Mouse (Mus musculus) left cerebral cortex, postnatal 4 days (tissue): Measurements from ENCODE around the gene Daam1. TPM values are rescaled to one million over a fixed set of nuclear protein-coding genes. Genes with fewer than 3 reads are reported as not detected.
"Not testable (repeated sequence)": the region's sequence is repeated elsewhere in the genome, so short reads cannot be mapped to it uniquely, and the experiment has no call there.

ENCODE experiments used
- DNase-seq: peaks from one replicate; pipeline ENCODE4 v3.0.0-alpha.2; 2022
- intact Hi-C: fragments of 180-260 bp; cut with DNase I; formaldehyde crosslinking; loops from one replicate; pipeline ENCODE4 v1.15.1; 2025
- total RNA-seq, 2 experiments: library from RNA; stranded (reverse); gene quantifications; 2 replicates each; pipeline ENCODE4 v1.2.3; 2021

Daam1 gene
- total RNA-seq, 2 experiments from 2014 or later: 152 to 157 TPM

- peak; percentile 72 for DNase-seq
- intact Hi-C loops: loop anchor here (5.0 kb wide), 1 partner anchor 145 kb away; no protein-coding TSS in a partner anchor
These were observed 1.3 kb downstream of the Daam1 start for GRCm38 (mm10) chr12:71832225-71832624.

- no peak for DNase-seq
- intact Hi-C loops: loop anchor here (5.0 kb wide), 1 partner anchor 143 kb away; no protein-coding TSS in a partner anchor
These were observed 3.2 kb downstream of the Daam1 start for GRCm38 (mm10) chr12:71834041-71834440.

DNA sequence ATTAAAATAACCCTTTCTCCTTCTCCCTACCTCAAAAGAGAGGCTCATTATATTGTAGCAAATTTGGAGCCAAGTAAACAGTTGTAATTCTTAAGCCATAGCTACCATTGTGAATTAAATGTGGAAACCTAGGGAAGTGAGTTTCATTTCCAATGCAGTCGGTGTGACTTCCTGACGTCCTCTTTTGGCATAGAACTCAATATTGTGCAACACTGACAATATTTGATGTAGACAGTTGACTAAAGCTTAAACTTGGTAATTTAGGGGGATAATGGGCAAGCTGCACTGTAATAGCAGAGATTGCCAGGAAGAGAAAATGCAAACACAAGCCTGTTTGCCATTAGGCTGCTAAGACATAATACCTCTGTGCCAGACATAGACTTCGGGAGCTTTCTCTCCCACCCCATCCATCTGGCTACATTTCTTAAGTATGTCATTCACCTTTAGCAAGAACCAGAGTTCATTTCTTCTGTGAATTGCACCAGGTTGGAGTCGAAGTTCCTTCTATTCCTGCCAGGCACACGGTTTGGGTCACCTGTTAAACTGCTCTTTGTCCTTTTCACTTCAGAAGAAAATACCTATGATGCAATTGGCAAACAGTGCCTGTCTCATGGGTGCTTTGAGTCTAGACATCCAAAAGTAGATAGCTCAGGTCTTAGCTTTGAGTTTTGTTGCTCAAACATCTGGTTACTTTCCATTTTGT is 5.2 kb downstream of the Daam1 start:
- DNase-seq: no peak
- intact Hi-C loops: no loop called here

- no peak for DNase-seq
- intact Hi-C loops: no loop called here
These were observed 5.9 kb downstream of the Daam1 start for GRCm38 (mm10) chr12:71836776-71837175.

DNA sequence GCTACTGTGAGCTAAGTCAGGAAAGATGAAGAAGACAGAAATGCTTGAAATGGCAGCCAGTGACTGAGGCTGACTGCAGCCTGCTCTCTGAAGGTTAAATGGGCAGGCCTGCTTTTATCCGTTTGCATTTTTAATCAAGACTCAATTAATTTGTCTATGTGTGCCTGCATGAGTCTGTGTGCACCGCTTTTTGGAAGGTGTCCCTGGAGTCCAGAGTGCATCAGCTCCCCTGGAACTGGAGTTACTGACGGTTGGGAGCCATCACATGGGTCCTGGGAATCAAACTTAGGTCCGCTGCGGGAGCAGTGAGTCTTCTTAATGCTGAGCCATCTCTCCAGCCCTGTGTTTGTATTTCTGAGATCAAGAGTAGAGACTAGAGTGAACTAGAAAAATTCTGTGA is 6.7 kb downstream of the Daam1 start:
- no peak for DNase-seq
- intact Hi-C loops: no loop called here

- intact Hi-C loops: no loop called here
- no peak for DNase-seq
These were observed 7.4 kb downstream of the Daam1 start for GRCm38 (mm10) chr12:71838230-71838629.

- no peak for DNase-seq
- intact Hi-C loops: no loop called here
These were observed 8.8 kb downstream of the Daam1 start for GRCm38 (mm10) chr12:71839653-71840052.

- intact Hi-C loops: no loop called here
- DNase-seq: no peak
These were observed 9.7 kb downstream of the Daam1 start for GRCm38 (mm10) chr12:71840430-71841186.

DNA sequence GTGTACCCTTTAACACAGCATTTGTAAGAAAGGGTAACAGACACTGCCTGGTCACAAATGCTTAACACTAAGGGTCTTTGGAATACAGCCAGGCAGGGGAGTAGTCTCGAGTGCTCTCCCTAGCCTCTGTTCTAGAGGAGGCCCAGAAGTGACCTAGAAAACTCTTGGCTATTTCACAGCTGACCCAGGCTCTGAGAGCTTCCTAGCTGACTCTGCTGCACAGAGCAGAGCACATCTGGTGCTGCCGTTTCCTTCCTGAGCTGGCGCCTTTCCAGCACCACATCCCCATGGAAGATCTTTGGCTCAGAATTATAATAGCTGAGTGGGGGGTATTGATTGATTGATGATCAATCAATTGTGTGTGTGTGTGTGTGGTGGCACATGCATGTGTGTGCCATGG is 11.1 kb downstream of the Daam1 start:
- no peak for DNase-seq
- intact Hi-C loops: no loop called here

DNA sequence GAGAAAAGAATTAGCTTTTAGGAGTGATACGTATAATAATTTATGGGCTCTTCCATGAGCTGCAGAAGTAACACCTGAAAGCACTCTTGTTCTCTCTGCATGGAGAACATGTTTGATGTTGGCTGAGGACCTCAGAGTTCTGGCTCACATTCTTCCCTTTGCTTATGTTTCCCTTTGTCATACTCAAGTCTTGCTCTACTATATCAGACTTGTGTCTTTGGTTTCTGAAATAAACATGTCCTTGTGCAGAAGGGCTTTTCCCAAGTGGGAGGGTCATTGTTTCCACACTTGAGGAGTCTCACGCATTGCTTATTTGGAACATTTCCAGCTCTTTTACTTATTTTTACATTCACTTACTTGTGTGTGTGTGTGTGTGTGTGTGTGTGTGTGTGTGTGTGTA is 11.7 kb downstream of the Daam1 start:
- intact Hi-C loops: no loop called here
- DNase-seq: no peak

DNA sequence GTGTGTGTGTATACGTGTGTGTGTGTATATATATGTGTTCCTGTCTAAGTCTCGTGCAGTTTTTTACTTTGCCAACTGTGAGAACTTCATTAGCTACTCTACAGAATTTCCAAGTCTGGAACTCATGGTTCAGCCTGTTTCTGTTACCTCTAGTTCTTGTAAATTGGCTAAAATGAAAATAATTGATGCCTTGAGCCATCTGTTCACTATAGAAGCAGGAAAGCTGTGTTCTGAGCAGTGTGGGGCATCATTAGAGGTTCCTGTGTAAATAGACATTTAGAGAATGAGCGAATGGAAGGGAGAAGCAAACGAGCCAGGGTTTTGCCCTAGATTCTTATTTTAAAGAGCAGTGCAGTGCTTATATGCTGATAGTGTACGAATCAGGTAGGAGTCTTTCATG is 14.6 kb downstream of the Daam1 start:
- intact Hi-C loops: no loop called here
- DNase-seq: no peak

- DNase-seq, intact Hi-C loops: not testable (repeated sequence)
These were observed 15.5 kb downstream of the Daam1 start for GRCm38 (mm10) chr12:71846416-71846815.

DNA sequence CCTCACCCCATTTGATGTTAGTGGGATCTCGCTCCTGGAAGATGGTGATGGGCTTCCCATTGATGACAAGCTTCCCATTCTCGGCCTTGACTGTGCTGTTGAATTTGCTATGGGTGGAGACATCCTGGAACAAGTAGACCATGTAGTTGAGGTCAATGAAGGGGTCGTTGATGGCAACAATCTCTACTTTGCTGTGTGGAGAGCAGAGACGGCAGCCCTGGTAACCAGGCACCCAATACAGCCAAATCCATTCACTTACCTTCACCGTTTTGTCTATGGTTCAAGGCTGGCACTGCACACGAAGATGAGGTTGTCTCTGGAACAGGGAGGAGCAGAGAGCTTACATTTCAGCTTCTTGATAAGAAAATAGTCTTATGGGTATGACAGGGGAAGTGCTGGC is 16.1 kb downstream of the Daam1 start:
- intact Hi-C loops, DNase-seq: not testable (repeated sequence)

- no peak for DNase-seq
- intact Hi-C loops: no loop called here
These were observed 16.7 kb downstream of the Daam1 start for GRCm38 (mm10) chr12:71847617-71848016.

DNA sequence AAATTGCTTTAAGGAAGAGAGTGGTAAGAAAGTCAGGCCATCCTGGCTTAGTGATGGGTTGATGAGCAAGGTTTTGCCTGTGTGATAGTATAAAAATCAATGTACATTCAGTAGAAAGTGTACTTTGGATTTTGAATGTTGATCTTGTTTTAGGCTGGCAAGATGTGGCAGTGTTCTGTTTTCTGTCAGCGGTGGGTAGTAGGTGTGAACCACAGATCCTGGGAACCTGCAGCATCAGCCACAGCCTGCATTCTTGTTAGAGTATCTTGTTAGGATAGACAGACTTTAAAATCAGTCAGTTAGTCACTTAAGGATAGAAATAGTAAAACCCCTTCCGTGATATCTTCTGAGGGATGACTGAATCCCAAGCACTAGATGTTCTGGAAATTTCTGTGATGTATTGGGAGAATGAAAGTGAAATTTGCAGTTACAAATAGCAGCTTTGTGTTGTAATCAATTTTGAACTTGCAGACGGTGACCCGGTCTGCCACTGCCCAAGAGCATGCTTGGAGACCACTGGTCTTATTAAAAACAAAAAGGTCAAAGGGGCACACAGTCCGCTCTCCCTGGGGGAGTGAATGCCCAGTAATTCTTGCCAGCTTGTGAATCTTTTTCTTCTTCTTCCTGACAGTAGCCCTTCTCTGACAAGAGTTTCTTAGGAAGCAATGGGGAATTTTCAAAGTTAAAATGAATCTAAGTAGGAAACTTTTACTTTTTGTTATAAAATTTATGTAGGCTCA is 17.3 kb downstream of the Daam1 start:
- no peak for DNase-seq
- intact Hi-C loops: no loop called here

DNA sequence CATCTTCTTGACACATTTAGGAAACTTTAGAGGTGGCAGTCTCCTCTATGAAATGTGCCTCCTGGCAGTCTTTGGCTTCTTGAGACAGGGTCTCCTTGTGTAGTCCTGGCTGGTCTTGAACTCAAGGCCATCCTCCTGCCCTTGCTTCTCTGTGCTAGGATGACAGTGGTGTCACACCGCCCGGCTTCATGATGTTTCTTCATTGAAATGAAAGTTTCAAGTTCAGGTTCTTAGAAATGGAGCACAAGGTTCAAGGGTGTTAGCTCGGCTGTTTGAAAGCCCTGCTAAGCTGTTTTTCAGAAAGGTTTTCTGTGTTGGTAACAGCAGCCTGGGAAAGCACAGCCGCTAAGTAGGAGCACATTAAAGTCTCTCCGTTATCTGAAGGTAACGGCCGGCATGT is 18.2 kb downstream of the Daam1 start:
- no peak for DNase-seq
- intact Hi-C loops: no loop called here

DNA sequence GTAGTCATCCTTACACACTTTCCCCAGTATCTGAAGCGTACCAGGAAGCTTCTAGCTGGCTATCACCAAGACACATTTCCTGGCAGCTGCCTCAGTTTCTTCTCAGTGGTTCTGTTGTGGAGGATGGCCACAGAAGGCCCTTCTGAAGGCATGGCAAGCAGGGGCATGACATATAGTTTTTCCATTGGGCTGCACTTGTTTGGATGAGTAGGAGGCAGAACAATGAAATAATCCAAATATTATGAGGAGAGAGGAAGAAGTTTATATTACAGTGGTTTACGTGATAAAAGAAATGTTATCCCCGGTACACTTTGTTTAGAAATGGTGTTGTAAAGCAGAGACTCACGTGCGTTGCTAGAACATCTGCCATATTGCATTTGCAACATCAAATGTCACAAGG is 19.3 kb downstream of the Daam1 start:
- intact Hi-C loops: no loop called here
- no peak for DNase-seq

DNA sequence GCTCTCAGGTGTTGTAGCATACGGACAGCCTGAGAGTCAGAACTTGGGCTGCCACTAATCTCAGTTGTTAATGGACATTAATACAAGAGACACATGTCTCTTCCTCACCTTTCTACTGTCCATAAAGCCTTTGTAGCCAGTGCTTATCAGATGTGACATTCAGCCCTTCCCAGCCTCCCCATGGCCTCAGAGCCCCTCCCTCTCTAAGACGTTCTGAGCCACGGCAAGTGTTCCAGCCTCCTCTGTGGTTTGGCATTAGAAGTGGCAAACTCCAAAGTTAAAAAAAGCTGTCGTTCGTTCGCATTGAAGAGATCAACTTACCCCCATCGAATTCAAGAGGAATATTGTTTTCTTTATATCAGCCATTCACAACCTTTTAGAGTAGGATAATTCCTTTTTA is 21.8 kb downstream of the Daam1 start:
- no peak for DNase-seq
- intact Hi-C loops: no loop called here

DNA sequence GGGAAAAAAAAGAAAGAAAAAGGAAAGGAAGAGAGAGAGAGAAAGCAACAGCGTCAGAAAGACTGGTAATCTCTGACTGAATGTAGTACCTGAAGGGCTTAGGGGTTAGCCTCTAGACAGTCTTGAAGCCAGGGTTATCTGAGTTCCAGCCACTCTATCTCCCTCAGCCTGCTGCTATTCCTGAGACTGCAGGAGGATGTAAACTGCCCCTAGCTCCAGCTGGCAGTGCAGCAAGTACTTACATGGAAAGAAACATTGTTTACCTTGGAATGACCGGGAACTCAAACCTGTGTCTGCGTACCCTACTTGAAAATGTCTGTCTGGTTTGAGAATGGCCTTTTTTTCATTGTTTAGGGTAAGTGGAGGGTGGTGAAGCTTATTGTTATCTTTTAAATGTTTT is 22.8 kb downstream of the Daam1 start:
- DNase-seq: no peak
- intact Hi-C loops: no loop called here

- intact Hi-C loops: no loop called here
- no peak for DNase-seq
These were observed 23.3 kb downstream of the Daam1 start for GRCm38 (mm10) chr12:71854191-71854590.

DNA sequence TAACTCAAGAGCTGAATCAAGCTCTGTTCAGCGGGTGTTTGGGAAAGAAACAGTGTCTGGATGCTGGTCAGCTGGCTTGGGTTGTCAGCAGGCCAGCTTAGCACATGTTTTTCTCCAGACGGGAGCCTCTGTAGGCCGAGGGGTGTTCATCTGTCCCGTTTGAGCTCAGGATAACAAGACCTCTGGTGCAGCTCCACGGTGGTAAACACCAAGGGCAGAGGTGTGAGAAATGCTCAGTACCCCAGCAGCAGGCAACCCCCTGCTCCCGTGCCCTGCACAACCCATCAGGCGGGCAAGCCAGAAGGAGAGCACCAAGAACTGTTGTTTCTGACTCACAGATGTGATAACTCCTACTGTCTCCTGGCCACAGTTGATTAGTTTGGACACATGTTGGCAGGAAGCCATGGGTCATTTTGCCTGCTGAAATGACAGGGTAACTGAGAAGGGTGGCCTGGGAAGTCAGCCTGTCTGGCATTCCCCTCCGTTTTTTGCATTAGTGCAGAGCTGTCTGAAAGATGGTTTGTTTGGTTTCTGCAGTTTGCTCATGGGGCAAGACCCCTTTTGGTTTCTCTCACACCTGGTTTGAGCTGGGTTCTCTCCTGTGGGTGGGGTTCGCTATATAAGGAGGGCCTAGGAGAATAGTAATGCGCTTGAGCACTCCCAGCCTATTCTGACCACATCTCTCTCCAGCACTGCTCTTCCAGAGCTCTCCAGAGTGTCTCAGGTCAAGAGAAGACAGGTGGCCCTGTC is 25.0 kb downstream of the Daam1 start:
- DNase-seq: peak; percentile 71
- intact Hi-C loops: no loop called here
